Mouse (Mus musculus) cerebellum, adult 9-11 months (tissue): ENCODE results near the gene Prb1.
"Not testable (repeated sequence)": the region's sequence is repeated elsewhere in the genome, so short reads cannot be mapped to it uniquely, and the experiment has no call there.

Source experiments
- DNase-seq: peaks from one replicate; pipeline ENCODE4 v3.0.0; 2022

Gene Prb1

GRCm38 (mm10) chr6:132210421-132210820, at the start of gene Prb1:
Prb1 (minus strand) TSS chr6:132210521.
- DNase-seq, result not testable (repeated sequence)
